Mouse (Mus musculus) urinary bladder, adult 18-20 months (tissue): ENCODE results near the gene Abcc9.
"Not testable (repeated sequence)": the region's sequence is repeated elsewhere in the genome, so short reads cannot be mapped to it uniquely, and the experiment has no call there.

ENCODE experiments used
- DNase-seq, 2 experiments: peaks; one replicate each; pipeline ENCODE4 v3.0.0; 2022; ENCODE audit warnings: low spot score in 2 of 2, mixed read lengths in 2 of 2

The Abcc9 gene

DNA sequence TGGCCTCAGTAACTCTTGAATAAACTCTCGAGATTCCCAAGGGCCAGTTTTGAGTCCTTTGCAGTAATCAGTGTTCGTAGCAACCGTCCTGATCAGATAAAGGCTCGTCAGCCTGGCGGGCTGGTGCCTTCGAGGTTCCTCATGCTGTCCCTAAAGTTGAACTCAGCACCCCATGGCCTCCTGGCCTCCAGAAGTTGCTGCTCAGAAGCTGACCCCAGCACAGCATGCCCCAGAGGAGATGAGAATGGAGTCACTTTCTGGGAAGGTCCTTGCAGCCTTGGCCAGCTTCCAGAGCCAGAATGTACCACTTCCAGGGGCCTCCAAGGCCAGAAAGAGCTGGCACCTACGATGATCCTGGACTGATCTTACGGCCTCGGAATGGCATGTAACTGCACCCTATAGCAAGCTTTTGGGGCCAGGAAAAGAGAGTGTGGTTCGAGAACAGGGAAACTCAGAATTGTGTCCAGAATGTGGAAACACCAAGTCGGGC, 1.4 kb upstream of the Abcc9 start:
- no peak for DNase-seq

DNA sequence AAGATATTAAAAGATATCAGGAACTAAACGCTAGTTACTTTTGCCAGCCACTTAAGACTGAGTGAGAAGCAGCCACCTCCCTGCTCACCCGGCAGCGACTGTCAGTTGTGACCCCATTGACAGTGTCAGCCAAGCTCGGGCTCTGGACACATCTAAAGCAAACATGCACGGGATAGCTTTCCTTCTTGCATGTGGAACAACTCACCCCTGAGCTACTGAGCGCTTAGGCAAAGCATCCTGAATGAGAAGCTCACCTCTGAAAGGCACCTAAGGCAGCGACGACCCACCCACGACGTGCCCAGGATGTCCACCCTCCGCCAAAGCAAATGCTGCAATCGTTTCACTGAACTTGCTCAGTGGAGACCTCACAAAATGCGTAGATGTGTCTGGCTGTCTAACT, 954 bp downstream of the Abcc9 start:
- no peak for DNase-seq

DNA sequence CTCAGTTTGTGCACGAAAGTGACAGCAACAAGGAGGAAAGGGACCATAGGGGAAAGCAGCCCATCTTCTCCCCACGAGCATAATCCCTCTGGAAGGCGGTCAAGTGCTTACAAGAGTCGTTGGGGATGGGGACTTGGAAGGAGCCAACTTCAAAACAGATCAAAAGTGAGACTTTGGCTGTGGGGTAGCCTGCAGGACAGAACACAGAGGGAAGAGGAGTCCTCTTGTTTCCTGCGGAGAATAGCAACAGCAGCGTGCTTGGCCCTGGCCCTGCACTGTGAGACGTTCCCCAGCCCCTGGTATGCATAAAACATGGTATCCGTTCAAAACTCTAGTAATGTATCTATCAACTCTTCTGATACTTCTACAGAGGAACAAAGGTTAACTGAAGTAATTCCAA, 1.4 kb downstream of the Abcc9 start:
- no peak for DNase-seq

DNA sequence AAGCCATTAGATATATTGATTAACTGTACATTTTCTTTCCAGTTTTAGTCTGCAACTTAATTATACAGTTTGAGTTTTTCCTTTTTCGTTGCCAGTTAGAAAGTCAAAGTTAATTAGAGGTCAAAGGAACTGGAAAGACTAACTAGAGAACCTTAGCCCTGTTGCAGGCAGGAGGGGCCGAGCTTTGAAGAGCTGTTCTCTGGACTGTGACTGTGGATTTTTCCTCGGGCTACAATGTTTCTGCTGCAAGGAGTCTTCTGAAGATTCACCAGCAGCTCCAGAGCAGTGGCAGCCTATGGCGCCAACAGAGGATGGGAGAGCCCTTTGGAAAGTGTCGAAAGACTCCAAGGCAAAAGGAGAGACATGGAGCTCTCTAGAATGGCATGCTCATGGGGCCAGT, 10.0 kb downstream of the Abcc9 start:
- no peak for DNase-seq

DNA sequence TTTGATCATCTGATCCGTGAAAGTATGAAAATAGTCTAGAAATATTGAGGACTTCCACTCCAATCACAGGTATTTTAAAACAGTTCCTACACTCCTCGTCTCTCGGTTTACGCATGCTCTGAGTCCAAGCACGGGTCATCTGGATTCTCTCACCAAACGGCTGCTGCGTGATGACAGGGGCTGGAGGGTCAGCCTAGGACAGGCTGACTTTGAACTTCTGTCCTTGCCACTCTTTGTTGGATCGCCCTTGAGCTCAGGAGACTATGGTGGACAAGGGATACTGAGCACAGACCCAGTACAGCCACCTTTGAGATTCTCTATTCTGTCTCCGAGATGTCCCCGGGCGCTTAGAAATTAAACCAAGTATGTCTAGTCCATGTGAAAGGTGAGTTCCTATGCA, 12.4 kb downstream of the Abcc9 start:
- DNase-seq = no peak

DNA sequence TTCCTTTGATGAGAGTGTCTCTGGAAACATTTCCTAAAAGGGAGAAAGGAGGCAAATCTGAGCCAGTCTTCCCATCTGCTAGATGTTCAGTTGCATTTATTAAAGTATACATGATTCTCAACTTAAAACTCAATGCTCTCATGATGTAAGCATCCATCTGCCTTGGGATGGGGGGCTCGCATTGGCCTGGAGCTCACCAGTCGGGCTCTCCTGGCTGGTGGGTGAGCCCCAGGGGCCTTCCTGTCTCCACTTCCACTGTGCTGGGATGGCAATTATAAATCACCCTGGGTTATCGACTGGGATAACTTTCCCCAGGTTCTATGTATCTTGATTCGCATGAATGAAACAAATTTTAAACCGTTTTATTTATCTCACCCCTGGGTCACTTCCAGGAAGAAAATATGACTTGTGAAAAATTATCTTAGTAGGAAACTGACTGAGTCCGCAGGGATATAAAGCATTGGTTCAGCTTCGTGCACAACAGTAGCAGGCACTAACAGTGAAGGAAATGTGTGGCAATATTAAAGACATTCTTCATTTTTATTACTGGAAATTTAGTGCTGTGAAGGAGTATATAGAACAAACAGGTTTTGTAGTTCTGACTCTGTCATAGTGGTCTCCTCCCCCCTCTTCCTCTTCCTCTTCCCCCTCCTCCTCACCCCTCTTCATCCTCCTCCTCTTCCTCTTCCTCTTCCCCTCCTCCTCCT, 19.0 kb downstream of the Abcc9 start:
- DNase-seq = no peak

DNA sequence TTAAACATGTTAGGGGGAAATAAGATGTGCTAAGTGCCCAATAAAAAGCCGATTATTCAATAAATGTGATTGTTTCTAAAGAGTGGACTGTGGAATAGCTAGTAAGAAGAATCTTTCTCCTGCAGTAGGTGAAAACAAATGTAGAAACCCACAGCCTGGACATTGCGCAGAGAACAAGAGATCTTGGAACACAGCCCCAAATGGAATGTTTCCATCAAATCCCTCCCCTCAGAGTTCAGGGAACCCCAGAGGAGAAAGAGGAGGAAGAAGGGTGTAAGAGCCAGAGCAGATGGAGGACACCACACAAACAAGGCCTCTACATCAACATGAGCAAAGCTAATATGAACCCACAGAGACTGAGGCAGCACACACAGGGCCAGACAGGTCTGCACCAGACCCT, 32.1 kb downstream of the Abcc9 start:
- no peak for DNase-seq

DNA sequence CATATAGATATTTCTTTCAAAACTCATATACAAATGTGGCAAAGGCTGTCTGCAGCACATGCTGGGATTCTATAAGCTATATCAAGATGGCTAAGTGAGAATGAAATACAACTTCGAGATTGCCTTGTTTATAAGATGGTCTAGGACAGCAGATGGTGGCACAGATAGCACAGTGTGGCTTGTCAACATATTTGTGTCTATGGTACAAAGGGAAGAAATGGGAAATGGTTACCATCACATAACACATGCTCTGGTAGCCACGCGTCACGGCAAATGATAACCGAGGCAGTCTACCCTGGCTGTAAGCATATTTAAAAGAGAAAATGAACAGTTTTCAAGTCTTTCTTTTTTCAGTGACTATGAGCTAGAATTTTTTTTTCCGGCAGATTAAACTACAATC, 32.8 kb downstream of the Abcc9 start:
- no peak for DNase-seq

DNA sequence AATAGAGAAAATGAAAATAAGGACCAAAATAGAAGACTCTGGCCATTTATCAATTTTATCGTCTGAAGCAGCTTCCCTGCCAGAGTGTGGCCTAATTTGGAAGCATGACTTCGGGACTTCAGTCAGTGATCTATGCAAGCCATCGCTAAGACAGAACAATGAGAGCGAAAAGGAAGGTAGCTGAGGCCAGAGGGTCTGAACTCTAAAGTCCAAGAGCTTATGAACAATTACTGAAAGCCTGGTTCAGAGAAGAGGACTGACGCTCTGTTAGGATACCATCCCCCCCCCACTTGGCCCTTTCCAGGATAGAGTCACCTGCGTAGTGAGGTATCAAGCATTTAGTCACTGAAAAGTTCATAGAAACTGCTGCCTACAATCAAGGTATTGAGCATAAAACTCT, 33.3 kb downstream of the Abcc9 start:
- DNase-seq = no peak

DNA sequence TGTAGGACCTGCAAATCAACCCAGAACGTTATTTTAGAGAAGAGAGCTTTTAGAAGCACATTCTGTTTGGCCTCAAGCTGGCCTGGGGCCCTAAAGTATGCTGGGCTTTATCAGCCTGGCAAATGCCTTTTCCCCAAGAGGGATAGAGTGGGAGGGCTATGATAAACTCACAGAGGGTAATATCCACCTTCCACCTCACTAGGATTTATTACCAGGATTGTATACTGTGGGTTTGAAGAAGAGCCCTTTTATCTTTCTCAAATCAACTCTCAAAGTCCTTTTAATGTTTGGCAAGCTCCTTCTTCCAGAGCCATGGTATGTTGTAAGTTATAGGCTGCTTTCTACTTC, 33.7 kb downstream of the Abcc9 start:
- DNase-seq = no peak

DNA sequence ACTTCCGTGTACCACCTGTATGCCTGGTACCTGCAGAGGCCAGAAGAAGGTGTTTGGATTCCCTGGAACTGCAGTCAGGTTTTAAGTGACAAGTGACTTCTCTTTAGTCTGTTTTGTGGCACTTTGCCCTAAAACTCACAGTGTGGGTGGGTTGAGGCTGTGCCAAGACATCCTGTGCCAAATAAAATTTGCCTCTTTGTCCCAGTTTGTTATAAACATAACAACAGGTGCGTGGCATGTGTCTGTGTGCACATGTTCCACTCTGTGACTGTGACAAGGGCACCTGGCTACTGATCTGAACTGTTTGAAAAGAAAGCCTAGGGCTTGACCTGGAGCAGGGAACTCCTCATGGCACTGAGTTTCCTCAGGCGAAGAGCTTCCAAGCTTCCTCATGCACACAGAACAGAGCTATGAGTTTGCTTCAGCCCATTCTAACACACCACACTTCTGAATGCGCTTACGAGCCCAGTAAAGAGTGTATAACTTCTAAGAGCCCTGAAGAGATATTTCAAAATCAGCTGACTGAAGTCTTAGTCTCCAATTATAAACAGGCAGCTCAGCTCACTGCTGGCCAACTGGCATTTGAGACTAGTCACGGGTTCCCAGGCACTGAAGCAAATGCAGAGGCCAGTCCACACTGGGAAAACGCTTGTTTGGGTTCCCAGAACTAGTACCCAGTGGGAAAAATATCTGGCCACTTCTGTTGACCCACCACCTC, 34.3 kb downstream of the Abcc9 start:
- DNase-seq = peak in 1 of 2 experiments; percentile 42

DNA sequence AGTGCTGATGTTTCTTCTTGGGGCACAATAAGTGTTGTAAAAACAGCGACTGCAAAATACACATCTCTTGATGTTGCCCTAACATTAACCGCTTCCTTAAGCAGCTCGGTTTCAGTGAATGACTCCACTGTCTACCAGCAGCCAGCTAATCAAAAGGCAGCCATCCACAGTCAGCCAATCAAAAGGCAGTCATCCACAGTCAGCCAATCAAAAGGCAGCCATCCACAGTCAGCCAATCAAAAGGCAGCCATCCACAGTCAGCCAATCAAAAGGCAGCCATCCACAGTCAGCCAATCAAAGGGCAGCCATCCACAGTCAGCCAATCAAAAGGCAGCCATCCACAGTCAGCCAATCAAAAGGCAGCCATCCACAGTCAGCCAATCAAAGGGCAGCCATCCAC, 40.1 kb downstream of the Abcc9 start:
- not testable (repeated sequence) for DNase-seq

DNA sequence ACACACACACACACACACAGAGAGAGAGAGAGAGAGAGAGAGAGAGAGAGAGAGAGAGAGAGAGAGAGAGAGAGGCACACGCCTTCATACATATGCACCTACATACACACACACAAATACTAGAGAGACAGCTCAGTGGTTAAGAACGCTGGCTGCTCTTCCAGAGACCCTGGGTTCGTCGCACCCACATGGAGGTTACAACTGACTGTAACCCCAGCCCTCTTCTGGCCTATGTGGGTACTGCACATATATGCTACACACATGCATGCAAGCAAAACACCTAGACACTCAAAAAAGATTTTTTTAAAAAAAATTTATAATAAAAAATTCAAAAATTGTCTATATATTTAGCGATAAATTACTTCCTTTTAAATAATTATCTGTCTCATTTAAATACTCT, 43.1 kb downstream of the Abcc9 start:
- DNase-seq = no peak

DNA sequence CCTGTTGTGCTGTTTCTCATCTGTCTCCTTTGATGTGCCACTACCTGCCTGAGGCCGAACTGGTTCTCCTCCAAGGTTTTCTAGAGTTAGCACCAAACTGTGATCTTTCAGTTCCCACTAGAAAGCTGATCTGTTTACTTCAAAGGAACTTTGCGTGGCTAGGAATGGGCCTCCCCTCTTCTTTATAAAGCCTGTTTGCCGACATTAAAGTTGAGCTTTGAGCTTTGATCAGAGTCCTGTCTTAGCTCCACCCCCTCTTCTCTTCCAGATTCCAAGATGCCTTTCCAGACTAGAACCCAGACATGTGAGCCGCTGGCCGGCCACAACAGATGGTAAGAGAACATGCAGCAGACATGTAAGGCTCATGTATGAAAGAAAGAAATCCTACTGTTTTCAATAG, 47.6 kb downstream of the Abcc9 start:
- no peak for DNase-seq

DNA sequence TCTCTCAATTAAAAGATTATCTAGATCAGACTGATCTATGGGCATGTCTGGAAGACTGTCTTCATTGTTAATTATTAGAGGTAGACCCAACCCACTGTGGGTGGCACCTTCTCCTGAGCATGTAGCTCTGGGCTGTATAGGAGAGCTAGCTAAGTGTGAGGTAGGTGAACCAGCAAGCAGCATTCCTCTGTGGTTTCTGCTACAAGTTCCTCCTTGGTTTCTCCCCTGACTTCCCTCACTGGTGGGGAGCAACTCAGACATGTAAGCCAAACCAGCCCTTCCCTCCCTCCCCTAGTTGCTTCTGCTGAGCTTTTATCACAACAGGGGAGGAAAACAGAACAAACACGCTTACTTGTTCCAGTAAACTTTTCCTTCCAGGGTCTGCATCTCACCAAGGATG, 49.9 kb downstream of the Abcc9 start:
- DNase-seq = no peak

DNA sequence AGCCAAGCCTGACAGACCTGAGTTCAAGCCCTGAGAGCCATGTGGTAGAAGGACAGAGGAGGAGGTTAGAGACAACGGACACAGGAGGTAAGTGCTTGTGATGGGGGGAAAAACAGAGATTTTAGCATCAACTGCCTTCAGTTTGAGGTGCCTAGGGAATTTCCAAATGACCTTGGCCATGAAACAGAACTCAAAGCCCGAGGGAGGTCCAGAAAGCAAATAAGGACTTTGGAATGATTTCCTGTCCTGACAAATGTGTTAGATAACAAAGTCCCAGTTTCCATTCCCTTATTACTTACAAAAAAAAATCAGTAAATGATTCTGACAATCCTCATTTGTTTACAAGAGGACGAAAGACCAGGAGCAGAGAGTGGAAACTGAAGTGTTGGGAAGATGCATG, 52.8 kb downstream of the Abcc9 start:
- DNase-seq = no peak

DNA sequence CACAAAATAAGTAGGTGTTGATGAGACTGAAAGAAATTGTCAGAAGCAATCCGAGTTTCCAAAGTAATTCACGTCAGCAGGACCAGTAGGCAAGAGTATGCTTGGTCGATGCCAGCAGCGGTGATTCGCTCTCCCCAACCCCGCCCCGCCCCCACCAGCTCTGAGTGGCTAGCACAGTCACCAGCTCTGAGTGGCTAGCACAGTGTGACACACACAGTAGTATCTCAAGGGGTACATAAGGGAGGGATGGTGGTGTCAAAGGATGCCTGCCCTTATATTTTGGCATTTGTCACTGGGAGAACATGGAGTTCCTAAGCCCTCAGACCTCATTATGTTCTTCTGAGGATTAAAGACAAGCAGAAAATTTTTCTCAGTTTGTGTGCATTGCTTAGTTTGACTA, 56.6 kb downstream of the Abcc9 start:
- DNase-seq = no peak

DNA sequence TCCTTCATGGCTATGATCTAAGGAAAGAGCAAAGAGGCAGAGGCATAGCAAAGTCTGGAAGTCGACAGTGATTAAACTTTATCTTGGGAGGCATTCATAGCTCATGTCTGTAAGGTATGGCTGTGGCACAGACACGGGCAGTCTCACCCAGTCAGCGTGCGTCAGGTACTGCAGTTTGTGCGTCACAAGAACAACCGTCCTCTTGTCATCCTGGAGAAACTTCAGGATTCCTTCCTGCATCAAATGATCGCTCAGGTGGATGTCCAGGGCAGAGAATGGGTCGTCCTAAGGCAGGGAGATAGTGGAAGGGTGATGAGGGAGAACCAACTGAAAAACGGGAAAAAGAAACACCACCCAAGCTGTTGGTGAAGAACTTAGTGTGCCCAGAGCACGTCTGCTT, 62.8 kb downstream of the Abcc9 start:
- no peak for DNase-seq

DNA sequence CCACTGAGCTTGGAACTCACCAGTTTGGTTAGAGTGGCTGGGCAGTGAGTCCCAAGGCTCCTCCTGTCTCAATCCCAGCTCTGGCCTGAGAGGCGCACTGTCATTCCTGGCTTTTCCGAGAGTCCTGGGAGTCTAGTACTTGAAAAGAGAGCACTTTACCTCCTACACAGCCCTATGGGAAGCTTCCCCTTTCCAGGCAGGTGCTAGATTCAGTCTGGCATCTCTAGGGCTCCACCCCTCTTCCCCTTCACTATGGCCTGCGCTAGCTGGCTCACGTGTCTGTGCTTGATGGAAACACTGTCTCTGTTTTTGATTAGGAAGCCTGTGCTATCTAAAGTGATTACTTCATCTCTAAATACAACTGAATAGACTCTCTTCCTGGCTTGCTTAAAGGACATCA, 66.5 kb downstream of the Abcc9 start:
- no peak for DNase-seq

DNA sequence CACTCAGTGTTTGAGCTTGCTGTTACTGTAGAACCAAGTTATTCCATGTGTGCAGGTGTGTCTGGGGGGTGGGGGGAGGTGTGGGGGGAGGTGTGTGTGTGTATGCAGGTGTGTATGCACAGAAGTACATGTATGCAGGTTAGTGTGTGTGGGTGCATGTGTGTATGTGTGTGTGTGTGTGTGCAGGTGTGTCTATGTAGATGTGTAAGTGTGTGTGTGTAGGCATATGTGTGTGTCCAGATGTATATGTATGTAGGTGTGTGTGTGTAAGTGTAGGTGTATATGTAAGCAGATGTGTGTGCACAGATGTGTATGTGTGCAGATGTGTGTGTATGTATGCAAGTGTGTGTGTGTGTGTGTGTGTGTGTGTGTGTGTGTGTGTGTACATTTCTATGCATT, 66.9 kb downstream of the Abcc9 start:
- no peak for DNase-seq

DNA sequence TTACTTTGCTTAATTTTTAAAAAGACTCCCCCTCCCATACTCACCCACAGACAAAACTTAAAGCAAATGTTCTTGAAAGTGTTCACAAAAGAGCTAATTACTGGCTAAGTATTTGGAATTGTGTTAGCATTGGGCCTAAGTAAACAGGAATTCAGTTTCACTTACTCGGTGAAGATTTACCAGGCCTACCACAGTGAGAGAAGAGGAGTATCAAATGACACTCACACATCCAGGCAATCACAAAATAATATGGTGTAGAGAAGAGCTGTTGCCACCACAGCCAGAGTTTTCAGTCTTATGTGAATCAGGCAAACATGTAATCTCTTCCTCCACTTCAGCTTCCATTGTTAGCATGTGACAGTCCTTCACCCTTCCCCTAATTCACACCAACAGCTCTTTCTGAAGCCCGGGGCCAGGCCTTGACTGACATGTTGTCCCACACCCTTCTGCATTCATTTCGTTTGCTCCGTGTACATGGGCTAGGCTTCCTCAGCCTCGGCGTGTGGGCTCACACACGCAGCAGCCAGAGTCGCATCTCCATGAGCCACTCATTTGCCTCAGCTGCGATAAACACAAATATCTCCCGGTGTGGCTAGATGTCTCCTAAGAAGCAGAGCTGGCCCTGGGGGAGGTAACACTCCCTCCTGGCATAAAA, 67.5 kb downstream of the Abcc9 start:
- DNase-seq = no peak

DNA sequence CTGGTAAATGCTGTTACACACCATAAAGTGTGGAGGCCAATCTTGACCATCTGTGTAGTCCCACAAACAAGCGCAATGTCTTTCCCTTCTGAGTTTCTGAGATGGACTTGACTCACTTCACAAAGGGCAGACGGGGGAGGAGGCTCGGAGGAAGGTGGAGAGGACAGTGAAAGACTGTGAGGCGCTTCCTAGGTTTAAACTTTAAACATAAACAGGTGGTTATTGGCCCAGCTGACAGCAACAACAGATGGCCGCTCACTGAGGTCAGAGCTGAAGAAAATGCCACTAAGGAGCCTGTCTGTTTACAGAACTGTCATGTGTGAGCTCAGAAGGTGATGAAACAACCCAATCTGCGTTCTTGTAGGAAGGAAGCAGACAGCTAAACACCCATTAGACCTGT, 78.8 kb downstream of the Abcc9 start:
- no peak for DNase-seq

DNA sequence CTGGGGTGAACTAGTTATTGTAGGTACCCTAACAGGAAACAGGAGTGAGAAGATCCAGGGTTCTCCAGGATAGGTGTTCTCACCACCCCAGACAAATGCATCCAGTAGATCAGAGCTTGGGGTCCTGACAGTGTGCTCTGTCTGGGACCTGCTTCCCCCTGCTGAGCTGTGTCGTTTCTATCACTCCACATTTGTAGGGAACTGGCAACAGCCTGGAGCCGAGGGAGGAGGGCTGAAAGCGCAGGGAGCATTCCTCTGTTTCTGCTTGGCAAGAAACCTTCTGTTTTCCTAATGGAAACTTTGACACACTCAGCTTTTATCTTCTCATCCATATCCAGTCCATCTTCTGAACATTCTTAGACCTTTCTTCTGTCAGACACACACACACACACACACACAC, 85.5 kb downstream of the Abcc9 start:
- DNase-seq = no peak
